Mouse (Mus musculus): ENCODE measurements at regions not wholly inside any gene's neighbourhood (a gene's known extent, or its start where the extent isn't known, plus 50 kb on each side); places are given as distances from the start of the nearest gene placed in this dataset.

GRCm38 (mm10) chr1:64446492-64446891, 86.0 kb upstream of the Creb1 start:
- TF ChIP-seq CTCF (IDR thresholded peaks at IDR 0.05; ENCODE audit: borderline replicate concordance, extremely low read depth, insufficient read depth, insufficient read length) = no peak
- TF ChIP-seq POLR2A (IDR thresholded peaks at IDR 0.05; ENCODE audit: borderline replicate concordance, extremely low read depth, insufficient read depth, insufficient read length, poor library complexity, severe bottlenecking) = no peak
